Mouse (Mus musculus) spleen, adult 2 months (tissue): ENCODE measurements around the gene Dhx57. TPM values are rescaled to one million over a fixed set of nuclear protein-coding genes. Genes with fewer than 3 reads are reported as not detected.

Experiments
- DNase-seq, 2 experiments: peaks; one replicate each; pipeline versions ENCODE4 v3.0.0 to v3.0.0-alpha.2; 2012 to 2021; ENCODE audit warnings: low spot score in 2 of 2, low read depth in 1 of 2
- H3K27ac ChIP-seq: fragments of 200-500 bp; 2 replicates; pipeline ENCODE4 v1.5.1; 2012; ENCODE audit warnings: low read length, inconsistent platforms; ENCODE audit not compliant: insufficient read depth
- H3K27me3 ChIP-seq: fragments of 200-500 bp; 2 replicates; pipeline ENCODE4 v1.6.1; 2012; ENCODE audit warnings: mild to moderate bottlenecking, moderate library complexity, low read length, inconsistent platforms; ENCODE audit not compliant: control insufficient read depth, insufficient read depth
- H3K36me3 ChIP-seq: fragments of 200-500 bp; 2 replicates; pipeline ENCODE4 v1.6.1; 2012; ENCODE audit warnings: mild to moderate bottlenecking, low read length, inconsistent platforms; ENCODE audit not compliant: control insufficient read depth, insufficient read depth
- H3K4me1 ChIP-seq: fragments of 200-500 bp; 2 replicates; pipeline ENCODE4 v1.6.1; 2011; ENCODE audit warnings: inconsistent platforms; ENCODE audit not compliant: control insufficient read depth, insufficient read depth, insufficient read length
- H3K4me3 ChIP-seq: fragments of 200-500 bp; 2 replicates; pipeline ENCODE4 v1.5.1; 2011; ENCODE audit warnings: mild to moderate bottlenecking, inconsistent platforms; ENCODE audit not compliant: insufficient read depth, insufficient read length; ENCODE audit errors: extremely low read depth
- CTCF ChIP-seq: fragments of 200-500 bp; IDR thresholded peaks from 2 replicates; pipeline ENCODE4 v1.5.1; 2011; ENCODE audit warnings: mild to moderate bottlenecking, inconsistent platforms; ENCODE audit not compliant: insufficient read depth, insufficient read length, insufficient replicate concordance; ENCODE audit errors: extremely low read depth
- POLR2A ChIP-seq: fragments of 200-500 bp; IDR thresholded peaks from 2 replicates; pipeline ENCODE4 v1.6.1; 2011; ENCODE audit warnings: low read depth, low read length, inconsistent platforms
- WGBS: fragments of 180-500 bp; shearing (Covaris S2); methylation state at CpG from one replicate; pipeline ENCODE4 v1.1.7; 2018; 5-methylcytosine and 5-hydroxymethylcytosine counted together
- polyA plus RNA-seq: library from polyadenylated mRNA; depleted of rRNA; stranded (reverse); fragments of >200 nt; gene quantifications from 2 replicates; pipeline ENCODE4 v1.2.3, GENCODE M21; 2012

Gene Dhx57
- polyA plus RNA-seq, 1 experiment, result 10.6 TPM

- TF ChIP-seq CTCF, result no peak
- TF ChIP-seq POLR2A, result no peak
- no peak for DNase-seq
- 76% methylated on average over 6 of the region's 6 CpGs for WGBS
- no peak overlapping the region for H3K4me3 ChIP-seq
- no peaks in the 10 kb centered on the region for H3K27me3 ChIP-seq
- H3K27ac ChIP-seq, result no peak overlapping the region
- H3K36me3 ChIP-seq, result no peaks in the 10 kb centered on the region
- peaks cover 7% of the 10 kb centered on the region; the same call in 1 of the 2 replicates for H3K4me1 ChIP-seq
These were observed 32.0 kb upstream of the Dhx57 start for GRCm38 (mm10) chr17:80322228-80322627.

GRCm38 (mm10) chr17:80312405-80312804, 22.1 kb upstream of the Dhx57 start:
- no peak overlapping the region for H3K27ac ChIP-seq
- H3K4me1 ChIP-seq, result no peaks in the 10 kb centered on the region
- no peaks in the 10 kb centered on the region for H3K27me3 ChIP-seq
- TF ChIP-seq CTCF (no peak), POLR2A (no peak)
- no peak for DNase-seq
- WGBS, result 84% methylated on average over 4 of the region's 4 CpGs
- no peak overlapping the region for H3K4me3 ChIP-seq
- no peaks in the 10 kb centered on the region for H3K36me3 ChIP-seq

GRCm38 (mm10) chr17:80311761-80312160, 21.5 kb upstream of the Dhx57 start:
- H3K27ac ChIP-seq, result no peak overlapping the region
- DNase-seq, result no peak
- no peaks in the 10 kb centered on the region for H3K4me1 ChIP-seq
- H3K27me3 ChIP-seq, result no peaks in the 10 kb centered on the region
- no peak overlapping the region for H3K4me3 ChIP-seq
- TF ChIP-seq POLR2A (no peak), CTCF (no peak)
- no peaks in the 10 kb centered on the region for H3K36me3 ChIP-seq
- WGBS, result 82% methylated on average over 9 of the region's 9 CpGs

GRCm38 (mm10) chr17:80307251-80307650, 17.0 kb upstream of the Dhx57 start, which contains the start of gene Arhgef33:
TSS of gene Arhgef33 (plus strand) at chr17:80307407.
- no peaks in the 10 kb centered on the region for H3K36me3 ChIP-seq
- 85% methylated on average over 1 of the region's 1 CpGs for WGBS
- no peak within 1 kb of the TSS for H3K4me3 ChIP-seq
- no peaks in the 10 kb centered on the region for H3K4me1 ChIP-seq
- no peak for DNase-seq
- TF ChIP-seq POLR2A (no peak), CTCF (no peak)
- no peak within 1 kb of the TSS for H3K27ac ChIP-seq
- no peaks in the 10 kb centered on the region for H3K27me3 ChIP-seq

- Histone ChIP-seq H3K36me3 (no peaks in the 10 kb centered on the region), H3K27ac (no peak overlapping the region), H3K4me1 (no peaks in the 10 kb centered on the region), H3K4me3 (no peak overlapping the region), H3K27me3 (no peaks in the 10 kb centered on the region)
- no peak for DNase-seq
- TF ChIP-seq CTCF (no peak), POLR2A (no peak)
- 79% methylated on average over 5 of the region's 5 CpGs for WGBS
These were observed 8.6 kb upstream of the Dhx57 start for GRCm38 (mm10) chr17:80298844-80299243.

- H3K4me1 ChIP-seq, result no peaks in the 10 kb centered on the region
- H3K27ac ChIP-seq, result no peak overlapping the region
- DNase-seq, result no peak
- H3K36me3 ChIP-seq, result no peaks in the 10 kb centered on the region
- H3K4me3 ChIP-seq, result no peak overlapping the region
- 55% methylated on average over 5 of the region's 5 CpGs for WGBS
- TF ChIP-seq CTCF (no peak), POLR2A (no peak)
- H3K27me3 ChIP-seq, result no peaks in the 10 kb centered on the region
These were observed 5.0 kb upstream of the Dhx57 start for GRCm38 (mm10) chr17:80295258-80295657.

- WGBS, result 17% methylated on average over 2 of the region's 2 CpGs
- H3K27me3 ChIP-seq, result no peaks in the 10 kb centered on the region
- no peaks in the 10 kb centered on the region for H3K36me3 ChIP-seq
- no peak overlapping the region for H3K4me3 ChIP-seq
- peak; percentile 18 to 45 for DNase-seq
- H3K27ac ChIP-seq, result no peak overlapping the region
- TF ChIP-seq CTCF, result no peak
- no peak for TF ChIP-seq POLR2A
- H3K4me1 ChIP-seq, result peaks cover 5% of the 10 kb centered on the region; the same call in 1 of the 2 replicates
These were observed 872 bp upstream of the Dhx57 start for GRCm38 (mm10) chr17:80291148-80291547.
